Mouse (Mus musculus) E14TG2a.4 (cell line): ENCODE measurements at regions not wholly inside any gene's neighbourhood (a gene's known extent, or its start where the extent isn't known, plus 50 kb on each side); places are given as distances from the start of the nearest gene placed in this dataset.

ENCODE experiments used
- CTCF ChIP-seq: conservative IDR thresholded peaks from 2 replicates; pipeline ENCODE4 v1.5.1; 2014; ENCODE audit warnings: low read length
- NANOG ChIP-seq: IDR thresholded peaks from 2 replicates; pipeline ENCODE4 v1.6.1; 2014; ENCODE audit warnings: borderline replicate concordance, low read length, mixed read lengths
- POU5F1 ChIP-seq: IDR thresholded peaks from 2 replicates; pipeline ENCODE4 v1.6.1; 2014; ENCODE audit warnings: low read length, borderline replicate concordance

GRCm38 (mm10) chr4:94082839-94083238 is 473.5 kb upstream of the Gm10306 start:
- TF ChIP-seq CTCF (no peak), NANOG (no peak), POU5F1 (no peak)
